Mouse (Mus musculus) induced T-regulatory cell, adult 2 months (primary cell): ENCODE data around the gene Mob2.

Experiments used
- DNase-seq: peaks from one replicate; pipeline ENCODE4 v3.0.0-alpha.2; 2012; ENCODE audit warnings: low read depth

The Mob2 gene

GRCm38 (mm10) chr7:142079365-142079764 is 18.5 kb upstream of the Mob2 start:
- no peak for DNase-seq

- DNase-seq, result no peak
Observed at GRCm38 (mm10) chr7:142077138-142077537, 16.3 kb upstream of the Mob2 start.

- no peak for DNase-seq
Observed at GRCm38 (mm10) chr7:142074146-142074886, 13.5 kb upstream of the Mob2 start.

- DNase-seq, result no peak
Observed at GRCm38 (mm10) chr7:142071717-142072116, 10.9 kb upstream of the Mob2 start.

GRCm38 (mm10) chr7:142071212-142071578 is 10.3 kb upstream of the Mob2 start:
- no peak for DNase-seq

- peak; percentile 73 for DNase-seq
Observed at GRCm38 (mm10) chr7:142070458-142071211, 9.8 kb upstream of the Mob2 start.

GRCm38 (mm10) chr7:142068429-142068828 is 7.6 kb upstream of the Mob2 start:
- DNase-seq, result no peak

- DNase-seq, result peak; percentile 56
Observed at GRCm38 (mm10) chr7:142060185-142060930, 507 bp downstream of the Mob2 start.

- no peak for DNase-seq
Observed at GRCm38 (mm10) chr7:142059024-142059423, 1.8 kb downstream of the Mob2 start.

- DNase-seq, result no peak
Observed at GRCm38 (mm10) chr7:142057121-142057520, 3.7 kb downstream of the Mob2 start.

- DNase-seq, result peak; percentile 76
Observed at GRCm38 (mm10) chr7:142056601-142057061, 4.2 kb downstream of the Mob2 start.

GRCm38 (mm10) chr7:142055431-142055830 is 5.4 kb downstream of the Mob2 start:
- DNase-seq, result no peak

GRCm38 (mm10) chr7:142050536-142050935 is 10.3 kb downstream of the Mob2 start:
- no peak for DNase-seq

GRCm38 (mm10) chr7:142045932-142046331 is 14.9 kb downstream of the Mob2 start:
- DNase-seq, result no peak

- no peak for DNase-seq
Observed at GRCm38 (mm10) chr7:142045344-142045743, 15.5 kb downstream of the Mob2 start.

GRCm38 (mm10) chr7:142040756-142041155 is 20.1 kb downstream of the Mob2 start:
- no peak for DNase-seq

- DNase-seq, result peak; percentile 64
Observed at GRCm38 (mm10) chr7:142037553-142038170, 23.2 kb downstream of the Mob2 start.

GRCm38 (mm10) chr7:142035048-142035811 is 25.6 kb downstream of the Mob2 start:
- DNase-seq, result no peak

- DNase-seq, result no peak
Observed at GRCm38 (mm10) chr7:142034198-142034597, 26.7 kb downstream of the Mob2 start.

GRCm38 (mm10) chr7:142030073-142030472 is 30.8 kb downstream of the Mob2 start:
- no peak for DNase-seq

- no peak for DNase-seq
Observed at GRCm38 (mm10) chr7:142025926-142026325, 34.9 kb downstream of the Mob2 start.
